Mouse (Mus musculus) G1E-ER4 (cell line): ENCODE data around the gene Chst8. TPM values are rescaled to one million over a fixed set of nuclear protein-coding genes. Genes with fewer than 3 reads are reported as not detected.

Experiments used
- GATA1 ChIP-seq: IDR thresholded peaks from one replicate; pipeline ENCODE4 v1.8.0; 2012; ENCODE audit warnings: low read length, inconsistent platforms
- polyA plus RNA-seq: library from polyadenylated mRNA; stranded (reverse); fragments of >175 nt; gene quantifications from 2 replicates; pipeline ENCODE4 v1.2.3, GENCODE M21; 2012

Gene Chst8
- polyA plus RNA-seq: not detected in 2 replicates

DNA sequence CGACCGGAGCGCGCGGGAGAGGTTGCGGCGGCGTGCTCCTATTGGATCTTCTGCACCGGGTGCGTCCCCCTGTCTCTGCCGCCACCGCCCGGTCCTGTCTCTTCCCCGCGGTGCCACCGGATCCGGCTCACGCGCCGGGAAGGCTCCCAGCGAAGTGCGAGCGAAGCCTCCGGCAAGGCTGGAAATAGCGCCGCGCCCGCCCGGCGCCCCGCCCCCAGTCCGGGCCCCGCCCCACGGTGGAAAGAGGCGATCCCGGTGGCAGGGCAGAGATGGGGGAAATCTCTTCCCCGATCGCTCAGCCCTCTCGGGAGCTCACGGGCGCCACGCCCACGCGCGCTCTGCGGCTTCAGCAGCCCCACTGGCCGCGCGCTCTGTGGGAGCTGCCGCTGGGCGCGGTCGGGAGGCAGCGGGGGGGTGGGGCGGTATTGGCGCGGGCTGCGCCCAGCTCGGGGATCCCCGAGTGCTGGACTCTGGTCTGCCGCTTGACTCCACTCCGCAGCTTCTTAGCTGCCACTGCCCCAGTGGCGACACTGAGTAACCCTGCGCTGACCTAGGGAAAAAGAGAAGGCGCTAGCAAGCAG is at the start of gene Chst8:
Gene Chst8, minus strand, starts transcription at position 181 of the 581 bp plus-strand sequence.
- no peak for TF ChIP-seq GATA1

GRCm38 (mm10) chr7:34858291-34858690 is 45.8 kb upstream of the Chst8 start:
- TF ChIP-seq GATA1: no peak

- no peak for TF ChIP-seq GATA1
These were observed 42.4 kb upstream of the Chst8 start for GRCm38 (mm10) chr7:34854781-34855352.

DNA sequence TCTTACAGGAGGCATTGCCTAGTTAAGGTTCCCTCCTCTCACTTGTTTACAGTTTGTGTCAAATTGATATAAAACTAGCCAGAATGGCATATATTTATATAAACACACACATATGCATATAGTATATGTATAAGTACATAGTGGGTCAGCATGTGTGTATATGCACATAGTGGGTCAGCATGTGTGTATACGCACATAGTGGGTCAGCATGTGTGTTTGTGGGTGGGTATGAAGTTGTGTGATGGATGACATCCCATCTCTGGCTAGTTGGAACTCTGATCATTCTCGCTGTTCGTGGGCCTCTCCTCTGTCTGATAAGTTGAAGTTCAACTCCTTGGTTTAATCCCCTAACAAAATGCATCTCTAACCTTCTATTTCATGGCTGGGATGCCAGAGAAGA is 40.9 kb upstream of the Chst8 start:
- no peak for TF ChIP-seq GATA1

DNA sequence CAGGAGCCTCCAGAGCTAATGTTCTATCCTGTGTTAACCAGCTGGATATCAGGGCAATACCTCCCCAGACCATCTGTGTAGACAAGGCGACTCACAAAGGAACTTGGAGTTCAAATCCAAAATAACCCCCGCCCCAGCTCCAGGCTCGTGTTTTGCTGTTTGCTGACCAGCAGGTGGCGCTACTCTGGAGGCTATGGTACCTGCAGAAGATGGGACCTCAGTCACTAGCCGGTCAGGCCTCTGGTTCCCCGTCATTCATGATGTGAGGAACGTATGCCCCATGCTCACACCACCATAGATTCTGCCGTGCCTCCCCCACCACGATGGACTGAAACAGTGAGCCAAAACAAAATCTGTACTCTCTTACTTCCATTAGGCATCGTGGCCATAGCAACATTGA is 37.1 kb upstream of the Chst8 start:
- TF ChIP-seq GATA1: no peak

DNA sequence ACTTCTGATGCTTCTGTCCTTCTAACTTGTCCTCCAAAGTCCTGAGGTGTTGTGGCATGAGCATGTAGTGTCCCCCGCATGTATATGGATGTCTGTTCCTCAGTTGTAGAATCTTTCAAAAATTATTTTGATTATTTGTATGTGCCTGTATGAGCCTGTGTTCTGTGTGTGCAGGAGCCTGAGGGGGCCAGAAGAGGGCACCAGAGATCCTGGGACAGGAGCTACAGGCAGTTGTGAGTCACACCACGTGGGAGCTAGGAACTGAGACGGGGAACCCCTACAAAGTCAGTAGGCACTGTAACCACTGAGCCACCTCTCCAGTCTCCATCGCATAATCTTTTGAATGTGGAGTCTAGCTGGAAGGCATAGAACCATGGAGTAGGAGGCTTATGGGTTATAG is 36.3 kb upstream of the Chst8 start:
- TF ChIP-seq GATA1: no peak

DNA sequence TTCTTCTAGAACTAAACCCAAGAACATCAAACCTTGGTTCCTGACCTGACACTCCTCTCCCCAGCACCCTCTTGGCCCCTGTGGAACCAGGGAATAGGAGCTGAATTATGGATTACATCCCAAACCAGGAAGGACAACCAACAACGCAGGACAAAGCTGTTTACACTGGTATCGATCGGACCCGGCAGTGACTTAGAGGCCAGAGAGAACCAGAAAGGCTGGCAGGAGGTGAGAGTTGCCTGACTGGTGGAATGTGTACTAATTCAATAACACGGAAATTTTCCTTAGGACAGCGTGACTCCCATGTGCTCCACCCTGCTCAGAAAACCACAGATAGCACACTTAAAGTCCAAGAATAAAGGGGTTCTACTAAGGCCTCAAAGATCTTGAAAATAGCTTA is 35.4 kb upstream of the Chst8 start:
- TF ChIP-seq GATA1: no peak

DNA sequence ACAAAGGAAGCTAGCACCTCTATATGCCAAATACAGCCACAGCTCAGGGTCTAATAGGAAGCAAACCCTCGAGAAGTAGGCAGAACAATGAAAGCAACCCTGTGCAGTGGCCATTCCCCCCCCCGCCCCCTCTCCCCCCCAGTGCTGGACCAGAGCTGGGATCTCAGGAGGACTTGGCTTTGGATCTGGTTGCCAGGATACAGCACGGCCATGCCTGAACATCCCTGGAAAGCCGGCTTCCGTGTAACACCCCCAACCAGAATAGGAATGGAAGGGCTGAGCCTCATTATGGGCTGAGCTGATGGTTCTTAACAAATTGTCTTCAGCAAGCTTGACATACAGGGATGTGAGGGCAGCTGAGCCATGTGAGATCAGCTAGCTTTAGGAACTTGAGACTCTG is 34.9 kb upstream of the Chst8 start:
- TF ChIP-seq GATA1: no peak

DNA sequence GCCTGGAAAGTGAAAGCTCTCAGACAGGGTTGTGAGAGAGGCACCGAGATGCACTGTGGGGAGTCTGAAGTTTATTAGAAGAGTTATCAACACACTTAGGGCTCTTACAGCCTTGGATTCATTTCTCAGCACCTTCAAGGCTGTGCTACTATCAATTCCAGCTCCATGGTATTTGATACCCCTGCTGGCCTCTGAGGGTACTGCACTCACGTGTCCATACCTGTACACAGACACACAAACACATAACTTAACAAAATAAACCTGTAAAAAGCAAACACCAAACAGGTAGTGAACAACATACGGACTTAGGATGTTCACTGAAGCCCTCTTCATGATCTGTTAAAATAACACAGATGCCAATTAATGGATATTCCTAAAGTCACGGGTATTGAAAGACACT is 26.2 kb upstream of the Chst8 start:
- no peak for TF ChIP-seq GATA1

- no peak for TF ChIP-seq GATA1
These were observed 25.7 kb upstream of the Chst8 start for GRCm38 (mm10) chr7:34838231-34838630.

DNA sequence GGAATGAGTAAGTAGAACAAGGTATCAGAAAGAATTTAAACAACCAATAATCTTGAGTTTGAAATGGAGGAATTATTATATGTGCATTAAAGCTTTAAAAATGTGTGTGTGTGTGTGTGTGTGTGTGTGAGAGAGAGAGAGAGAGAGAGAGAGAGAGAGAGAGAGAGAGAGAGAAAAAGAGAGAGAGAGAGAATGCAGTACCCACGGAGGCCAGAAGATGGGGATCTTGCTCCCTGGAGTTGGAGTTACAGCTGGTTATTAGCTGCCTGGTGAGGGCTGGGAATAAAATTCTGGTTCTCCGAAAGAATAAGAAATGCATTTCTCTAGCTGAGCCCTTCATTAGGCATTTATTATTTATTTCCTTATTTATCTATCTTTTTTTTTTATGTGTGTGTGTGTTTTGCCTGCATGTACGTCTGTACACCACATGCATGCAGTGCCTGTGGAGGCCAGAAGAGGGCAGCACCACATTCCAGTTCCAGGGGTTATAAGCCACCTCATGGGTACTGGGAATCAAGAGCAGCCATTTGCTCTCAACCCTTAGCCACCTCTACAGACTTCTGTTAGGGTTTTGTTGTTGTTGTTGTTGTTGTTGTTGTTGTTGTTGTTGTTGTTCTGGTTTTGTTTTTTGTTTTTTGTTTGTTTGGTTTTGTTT is 13.9 kb upstream of the Chst8 start:
- no peak for TF ChIP-seq GATA1

GRCm38 (mm10) chr7:34821587-34821986 is 9.1 kb upstream of the Chst8 start:
- TF ChIP-seq GATA1: no peak

- no peak for TF ChIP-seq GATA1
These were observed 8.0 kb upstream of the Chst8 start for GRCm38 (mm10) chr7:34820554-34820953.

- TF ChIP-seq GATA1: no peak
These were observed 7.3 kb upstream of the Chst8 start for GRCm38 (mm10) chr7:34819796-34820195.

DNA sequence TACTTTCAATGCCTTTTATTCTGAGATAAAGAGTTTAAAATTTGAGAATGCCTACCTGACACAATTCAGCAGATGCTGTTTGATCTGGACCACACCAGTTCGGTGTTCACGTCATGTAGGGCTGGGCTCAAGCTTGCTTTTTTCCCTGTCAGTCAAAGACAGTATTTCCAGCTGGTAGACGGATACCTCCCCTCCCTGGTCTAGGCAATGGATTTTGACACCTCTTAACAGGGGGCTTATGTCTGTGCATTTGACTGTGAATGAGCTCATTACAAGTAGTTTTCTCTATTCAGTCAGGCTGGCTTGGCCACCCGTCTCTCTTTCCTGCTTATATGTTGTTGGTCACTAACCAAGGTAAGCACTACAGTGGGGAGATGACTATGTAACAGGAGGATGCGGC is 6.1 kb upstream of the Chst8 start:
- no peak for TF ChIP-seq GATA1

- TF ChIP-seq GATA1: no peak
These were observed 4.5 kb upstream of the Chst8 start for GRCm38 (mm10) chr7:34816981-34817380.

- no peak for TF ChIP-seq GATA1
These were observed 2.3 kb upstream of the Chst8 start for GRCm38 (mm10) chr7:34814801-34815200.
